ENCODE assay signal across 17 mouse cellular contexts in genomic region chr16:25037361-25037760, GRCm38 (mm10).
DNase-seq lines count a peak whose midpoint lies in the region; ATAC-seq and TF ChIP-seq lines count a peak whose summit lies in the region.
"Had no signal": no experiment of that assay in that cellular context is flagged by ENCODE, and none has a peak within 500 bp of the region (broad histone marks: within the 10 kb centered on the region; RNA-seq: fewer than 3 reads in every experiment).

No protein-coding gene starts in this region.

- H3K9ac ChIP-seq in forebrain, embryonic 15.5 days (replicated peaks), result no peak overlapping the region
- no peak overlapping the region for H3K9ac ChIP-seq in ES-Bruce4 (ENCODE audit: low read depth, poor library complexity, severe bottlenecking)
- H3K9ac ChIP-seq: heart, embryonic 12.5 days; hindbrain, embryonic 14.5 days had no signal

- DNase-seq in forebrain, embryonic 10.5 days (ENCODE audit: extremely low spot score, low spot score), result no peak
- DNase-seq in ZHBTc4 (ENCODE audit: low read depth, low spot score), result peak; percentile 66
- peak; percentile 36 for DNase-seq in retina, embryonic 14.5 days (ENCODE audit: low spot score)
- DNase-seq in frontal cortex, postnatal 25 days (ENCODE audit: low spot score in 2 of 2), result no peak
- DNase-seq in heart, adult 11 months, result no peak
- DNase-seq: adrenal gland, postnatal 14 days; cerebellum, adult 2 months; cerebellum, postnatal 10 days; gastrocnemius, postnatal 14 days had no signal

- no peak for TF ChIP-seq POLR2A in ES-Bruce4 (IDR thresholded peaks at IDR 0.05; ENCODE audit: insufficient read depth, low read length)

- TF ChIP-seq CTCF in ES-Bruce4 (IDR thresholded peaks at IDR 0.05; ENCODE audit: low read depth, low read length), result no peak

- no peaks in the 10 kb centered on the region; the same call in 1 of the 2 replicates for H3K4me1 ChIP-seq in forebrain, embryonic 15.5 days
- H3K4me1 ChIP-seq in forebrain, embryonic 10.5 days, result 0 out of 2 replicates have a peak, but pooled peaks cover 4% of the 10 kb centered on the region
- peaks cover 16% of the 10 kb centered on the region for H3K4me1 ChIP-seq in ES-Bruce4 (ENCODE audit: control insufficient read depth, insufficient read depth, low read length)
- H3K4me1 ChIP-seq: hindbrain, embryonic 10.5 days had no signal

- no peak for ATAC-seq in forebrain, embryonic 15.5 days (replicated peaks)
- ATAC-seq: inflammation-experienced regulatory T-cells, adult 6 months; intestine, postnatal 0 days had no signal

- no peak overlapping the region for H3K4me2 ChIP-seq in forebrain, embryonic 15.5 days (replicated peaks)
- H3K4me2 ChIP-seq: heart, embryonic 12.5 days; hindbrain, embryonic 14.5 days had no signal

- H3K27me3 ChIP-seq in forebrain, embryonic 15.5 days, result no peaks in the 10 kb centered on the region
- peaks cover 12% of the 10 kb centered on the region; the same call in 1 of the 2 replicates for H3K27me3 ChIP-seq in forebrain, embryonic 10.5 days (ENCODE audit: poor library complexity, severe bottlenecking)
- H3K27me3 ChIP-seq in ES-Bruce4 (ENCODE audit: control insufficient read depth, insufficient read depth, low read length, poor library complexity, severe bottlenecking), result no peaks in the 10 kb centered on the region

- no peak for TF ChIP-seq EP300 in ES-Bruce4 (IDR thresholded peaks at IDR 0.05; ENCODE audit: insufficient read depth, low read depth, low read length)

- 33% methylated on average over 6 of the region's 6 CpGs for WGBS in forebrain, embryonic 15.5 days
- WGBS in forebrain, embryonic 10.5 days, result 87% methylated on average over 6 of the region's 6 CpGs

- no peaks in the 10 kb centered on the region for H3K9me3 ChIP-seq in forebrain, embryonic 15.5 days
- H3K9me3 ChIP-seq in forebrain, embryonic 10.5 days, result no peaks in the 10 kb centered on the region
- H3K9me3 ChIP-seq in ES-Bruce4 (replicated peaks; ENCODE audit: control insufficient read depth, insufficient read depth, low read length, poor library complexity, severe bottlenecking), result no peaks in the 10 kb centered on the region; the same call in 1 of the 2 replicates
- H3K9me3 ChIP-seq: embryonic facial prominence, embryonic 10.5 days; heart, embryonic 12.5 days; hindbrain, embryonic 10.5 days had no signal

- no peak overlapping the region for H3K4me3 ChIP-seq in forebrain, embryonic 15.5 days
- H3K4me3 ChIP-seq in forebrain, embryonic 10.5 days, result no peak overlapping the region
- no peak overlapping the region for H3K4me3 ChIP-seq in ES-Bruce4 (ENCODE audit: low read depth, low read length)
- H3K4me3 ChIP-seq: embryonic facial prominence, embryonic 10.5 days; heart, embryonic 12.5 days; hindbrain, embryonic 10.5 days had no signal

- no peaks in the 10 kb centered on the region for H3K36me3 ChIP-seq in forebrain, embryonic 15.5 days
- H3K36me3 ChIP-seq in forebrain, embryonic 10.5 days (replicated peaks), result no peaks in the 10 kb centered on the region
- no peaks in the 10 kb centered on the region for H3K36me3 ChIP-seq in ES-Bruce4 (ENCODE audit: control insufficient read depth, insufficient read depth, low read length, poor library complexity, severe bottlenecking)
- H3K36me3 ChIP-seq: embryonic facial prominence, embryonic 10.5 days; heart, embryonic 12.5 days; hindbrain, embryonic 10.5 days had no signal

- H3K27ac ChIP-seq in forebrain, embryonic 15.5 days (replicated peaks), result peak overlapping the region; percentile 40; the same call in 1 of the 2 replicates
- H3K27ac ChIP-seq in forebrain, embryonic 10.5 days, result no peak overlapping the region
- peak overlapping the region; percentile 47; the same call in 1 of the 2 replicates for H3K27ac ChIP-seq in ES-Bruce4 (ENCODE audit: insufficient read depth, low read length)
- H3K27ac ChIP-seq: embryonic facial prominence, embryonic 10.5 days; hindbrain, embryonic 10.5 days; hindbrain, embryonic 14.5 days had no signal

Comparison
In these comparisons a context has a peak if more than half of its experiments do, and no peak if none do; other contexts are left out.
1. DNase-seq: peak in ZHBTc4 (single experiment) and retina, embryonic 14.5 days (single experiment); none in forebrain, embryonic 10.5 days (single experiment), frontal cortex, postnatal 25 days (0 of 2) and heart, adult 11 months (single experiment).